Mouse (Mus musculus) midbrain, embryonic 15.5 days (tissue): ENCODE measurements around the gene H3f3b. TPM values are rescaled to one million over a fixed set of nuclear protein-coding genes. Genes with fewer than 3 reads are reported as not detected.

Experiments used
- ATAC-seq: fragments of 200-750 bp; cut with Nextera tagmentation; replicated peaks from 2 replicates; pipeline ENCODE4 v1.8.0; 2017; ENCODE audit warnings: moderate TSS enrichment
- H3K27ac ChIP-seq: fragments of 300-500 bp; sonication (generic); 2 replicates; pipeline ENCODE4 v1.5.1; 2015; ENCODE audit warnings: mild to moderate bottlenecking, inconsistent platforms
- H3K27me3 ChIP-seq: fragments of 300-500 bp; sonication (generic); replicated peaks from 2 replicates; pipeline ENCODE4 v1.6.1; 2015; ENCODE audit warnings: inconsistent platforms
- H3K36me3 ChIP-seq: fragments of 300-500 bp; sonication (generic); replicated peaks from 2 replicates; pipeline ENCODE4 v1.6.1; 2015; ENCODE audit warnings: inconsistent platforms
- H3K4me1 ChIP-seq: fragments of 300-500 bp; sonication (generic); 2 replicates; pipeline ENCODE4 v1.6.1; 2015; ENCODE audit warnings: inconsistent platforms
- H3K4me2 ChIP-seq: fragments of 300-500 bp; sonication (generic); 2 replicates; pipeline ENCODE4 v1.6.1; 2015; ENCODE audit warnings: inconsistent platforms, mild to moderate bottlenecking, moderate library complexity
- H3K4me3 ChIP-seq: fragments of 300-500 bp; sonication (generic); 2 replicates; pipeline ENCODE4 v1.5.1; 2015; ENCODE audit warnings: mild to moderate bottlenecking, inconsistent platforms
- H3K9ac ChIP-seq: fragments of 300-500 bp; sonication (generic); 2 replicates; pipeline ENCODE4 v1.6.1; 2015; ENCODE audit warnings: mild to moderate bottlenecking, inconsistent platforms
- H3K9me3 ChIP-seq: fragments of 300-500 bp; sonication (generic); 2 replicates; pipeline ENCODE4 v1.6.1; 2016; ENCODE audit warnings: inconsistent platforms
- WGBS: fragments of 180-500 bp; shearing (Covaris S2); methylation state at CpG from one replicate; pipeline ENCODE4 v1.1.7; 2015; ENCODE audit warnings: mixed read lengths; 5-methylcytosine and 5-hydroxymethylcytosine counted together
- polyA plus RNA-seq: library from polyadenylated mRNA; unstranded; fragments of >200 nt; fragmentation: Nextera tagmentation; extraction: Ambion mirVana; gene quantifications from 2 replicates; pipeline ENCODE4 v1.2.1, GENCODE M21; 2015

The H3f3b gene
- 2,073 and 2,119 TPM in 2 replicates for polyA plus RNA-seq

- no peak within 1 kb of the TSS for H3K4me3 ChIP-seq
- WGBS: 82% methylated on average over 4 of the region's 4 CpGs
- peaks cover 16% of the 10 kb centered on the region for H3K4me1 ChIP-seq
- no peaks in the 10 kb centered on the region for H3K36me3 ChIP-seq
- H3K4me2 ChIP-seq: no peak within 1 kb of the TSS
- H3K27me3 ChIP-seq: no peaks in the 10 kb centered on the region
- no peak within 1 kb of the TSS for H3K27ac ChIP-seq
- H3K9me3 ChIP-seq: no peaks in the 10 kb centered on the region
- no peak for ATAC-seq
- H3K9ac ChIP-seq: no peak within 1 kb of the TSS
These were observed at the start of gene H3f3b for GRCm38 (mm10) chr11:116027756-116028155. H3f3b (minus strand) TSS chr11:116027962.

DNA sequence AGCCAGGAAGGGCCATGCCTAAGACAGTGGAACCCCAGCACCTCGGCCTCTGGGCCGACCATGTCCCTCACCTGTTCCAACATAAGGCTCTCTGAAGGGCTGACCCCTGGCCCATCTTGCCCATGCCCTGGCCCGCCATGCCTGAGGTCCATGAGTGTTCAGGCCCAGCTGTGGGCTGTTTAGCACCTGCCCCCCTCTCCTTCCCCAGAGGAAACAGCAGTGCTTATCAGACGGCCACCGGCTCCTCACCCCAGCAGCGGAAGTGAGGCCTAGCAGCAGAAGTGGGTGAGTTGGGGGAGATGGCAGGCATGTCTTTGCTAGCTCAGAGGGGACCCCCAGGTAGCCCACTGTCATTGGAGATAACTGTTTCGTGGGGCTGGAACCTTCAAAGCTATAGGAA lies 49.1 kb upstream of the H3f3b start:
- peaks cover 22% of the 10 kb centered on the region for H3K36me3 ChIP-seq
- H3K4me1 ChIP-seq: peaks cover 13% of the 10 kb centered on the region
- no peak for ATAC-seq
- WGBS: 91% methylated on average over 7 of the region's 7 CpGs
- no peak overlapping the region for H3K4me2 ChIP-seq
- no peaks in the 10 kb centered on the region for H3K27me3 ChIP-seq
- H3K4me3 ChIP-seq: no peak overlapping the region
- no peak overlapping the region for H3K27ac ChIP-seq
- H3K9ac ChIP-seq: no peak overlapping the region
- no peaks in the 10 kb centered on the region for H3K9me3 ChIP-seq

DNA sequence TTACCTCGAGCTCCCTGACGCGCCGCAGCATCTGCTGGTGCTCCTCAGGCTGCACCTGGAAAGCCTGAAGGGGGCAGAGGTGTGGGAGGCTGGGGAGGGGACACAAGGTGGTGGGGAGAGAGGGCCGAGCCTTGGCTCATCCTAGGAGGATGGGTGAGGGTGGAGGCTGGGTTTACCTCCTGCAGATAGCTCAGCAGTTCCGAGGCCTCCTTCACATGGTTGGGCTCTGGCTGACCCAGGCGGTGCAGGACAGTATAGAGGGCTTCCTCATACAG lies 48.4 kb upstream of the H3f3b start:
- Histone ChIP-seq H3K4me1 (peaks cover 13% of the 10 kb centered on the region), H3K4me2 (no peak overlapping the region), H3K36me3 (peaks cover 20% of the 10 kb centered on the region), H3K4me3 (no peak overlapping the region), H3K9me3 (no peaks in the 10 kb centered on the region), H3K9ac (no peak overlapping the region), H3K27ac (no peak overlapping the region), H3K27me3 (no peaks in the 10 kb centered on the region)
- no peak for ATAC-seq
- 61% methylated on average over 7 of the region's 7 CpGs for WGBS

DNA sequence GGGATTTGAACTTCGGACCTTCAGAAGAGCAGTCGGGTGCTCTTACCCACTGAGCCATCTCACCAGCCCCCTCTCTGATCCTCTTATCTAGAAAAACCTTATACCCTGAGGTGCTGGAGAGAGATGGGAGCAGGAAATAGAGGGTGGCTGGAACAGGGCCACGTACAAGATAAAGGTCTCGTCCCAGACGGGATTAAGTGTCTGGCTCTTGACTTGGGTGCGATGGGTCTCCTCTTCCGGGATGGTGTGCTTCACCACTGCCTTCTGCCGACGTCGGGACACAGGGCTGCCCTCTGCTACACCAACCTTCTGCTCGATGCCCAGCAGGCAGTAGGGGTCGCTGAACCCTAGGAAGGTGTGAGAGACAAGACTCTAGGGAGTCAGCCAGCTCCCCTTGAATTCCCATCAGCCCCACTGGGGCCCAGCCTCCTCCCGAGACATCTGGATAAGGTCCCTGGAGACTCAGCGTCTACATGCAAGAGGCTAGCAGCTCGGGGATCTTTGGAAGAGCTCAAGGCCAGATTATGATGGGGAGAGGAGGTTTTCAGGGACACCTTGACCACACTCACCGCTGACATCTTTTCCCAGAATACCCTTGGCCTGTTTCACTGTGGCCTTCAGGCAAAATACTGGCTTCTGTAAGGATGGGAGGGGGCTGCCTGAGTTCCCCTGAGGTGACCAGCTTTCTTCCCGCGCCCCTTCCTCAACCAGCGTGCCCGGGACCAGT lies 47.9 kb upstream of the H3f3b start:
- Histone ChIP-seq H3K9me3 (no peaks in the 10 kb centered on the region), H3K27me3 (no peaks in the 10 kb centered on the region), H3K4me2 (no peak overlapping the region), H3K27ac (no peak overlapping the region), H3K9ac (no peak overlapping the region), H3K36me3 (peaks cover 16% of the 10 kb centered on the region), H3K4me3 (no peak overlapping the region), H3K4me1 (peaks cover 13% of the 10 kb centered on the region)
- 52% methylated on average over 20 of the region's 20 CpGs for WGBS
- no peak for ATAC-seq

DNA sequence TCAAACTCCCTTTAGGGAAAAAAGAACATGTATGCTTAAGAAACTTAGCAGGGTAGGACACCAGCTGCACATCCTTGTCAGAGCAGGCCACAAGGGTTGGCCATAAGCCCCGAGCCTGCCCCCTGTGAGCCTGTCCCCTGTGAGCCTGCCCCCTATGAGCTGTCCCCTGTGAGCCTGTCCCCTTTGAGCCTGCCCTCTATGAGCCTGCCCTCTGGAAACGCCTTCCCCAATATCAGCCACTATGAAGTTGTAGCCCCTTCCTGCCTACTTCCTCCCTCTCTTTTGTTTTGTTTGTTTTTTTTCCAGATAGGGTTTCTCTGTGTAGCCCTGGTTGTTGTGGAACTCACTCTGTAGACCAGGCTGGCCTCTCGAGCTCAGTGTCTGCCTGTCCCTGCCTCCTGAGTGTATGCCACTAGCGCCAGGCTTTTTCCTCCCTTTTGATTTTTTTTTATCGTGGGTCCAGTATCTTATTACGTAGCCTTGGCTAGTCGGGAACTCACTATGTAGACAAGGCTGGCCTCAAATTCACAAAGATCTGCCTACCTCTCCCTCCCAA lies 46.8 kb upstream of the H3f3b start:
- Histone ChIP-seq H3K4me3 (no peak overlapping the region), H3K9me3 (no peaks in the 10 kb centered on the region), H3K9ac (no peak overlapping the region), H3K27me3 (no peaks in the 10 kb centered on the region), H3K4me1 (peaks cover 13% of the 10 kb centered on the region), H3K36me3 (peaks cover 6% of the 10 kb centered on the region; the same call in 1 of the 2 replicates), H3K4me2 (no peak overlapping the region), H3K27ac (no peak overlapping the region)
- ATAC-seq: no peak
- WGBS: 64% methylated on average over 7 of the region's 7 CpGs

DNA sequence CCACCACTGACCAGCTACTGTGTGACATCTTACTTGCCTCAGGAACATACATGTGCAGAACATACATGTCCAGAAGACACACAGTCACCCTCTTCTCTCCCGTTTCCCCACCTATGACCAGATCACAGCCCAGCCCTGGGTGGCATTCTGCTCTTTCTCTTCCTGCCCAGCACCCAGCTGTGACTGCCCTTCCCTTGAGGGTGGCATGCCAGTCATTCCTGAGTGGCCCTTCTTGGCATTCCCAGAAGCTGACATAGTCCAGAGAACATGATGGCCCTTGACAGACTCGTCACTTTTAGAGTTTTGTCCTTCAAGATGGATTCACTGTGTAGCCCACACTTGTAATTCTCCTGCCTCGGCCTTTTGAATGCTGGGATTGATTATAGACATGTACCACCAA lies 44.8 kb upstream of the H3f3b start:
- Histone ChIP-seq H3K27me3 (no peaks in the 10 kb centered on the region), H3K4me3 (no peak overlapping the region), H3K9ac (no peak overlapping the region), H3K36me3 (no peaks in the 10 kb centered on the region), H3K27ac (no peak overlapping the region), H3K4me1 (no peaks in the 10 kb centered on the region), H3K4me2 (no peak overlapping the region), H3K9me3 (no peaks in the 10 kb centered on the region)
- 80% methylated on average over 3 of the region's 3 CpGs for WGBS
- ATAC-seq: no peak

GRCm38 (mm10) chr11:116071510-116071909 lies 43.7 kb upstream of the H3f3b start:
- ATAC-seq: no peak
- Histone ChIP-seq H3K36me3 (no peaks in the 10 kb centered on the region), H3K4me3 (no peak overlapping the region)

GRCm38 (mm10) chr11:116065345-116065744 lies 37.6 kb upstream of the H3f3b start:
- H3K36me3 ChIP-seq: peaks cover 4% of the 10 kb centered on the region; the same call in 1 of the 2 replicates
- 89% methylated on average over 12 of the region's 12 CpGs for WGBS
- H3K27me3 ChIP-seq: no peaks in the 10 kb centered on the region
- no peak overlapping the region for H3K4me2 ChIP-seq
- no peaks in the 10 kb centered on the region for H3K9me3 ChIP-seq
- no peak overlapping the region for H3K9ac ChIP-seq
- no peaks in the 10 kb centered on the region for H3K4me1 ChIP-seq
- no peak overlapping the region for H3K27ac ChIP-seq
- no peak for ATAC-seq
- no peak overlapping the region for H3K4me3 ChIP-seq

More at GRCm38 (mm10) chr11:116071510-116071909, 43.7 kb upstream of the H3f3b start:
- 66% methylated on average over 5 of the region's 5 CpGs for WGBS
- Histone ChIP-seq H3K27ac (no peak overlapping the region), H3K27me3 (no peaks in the 10 kb centered on the region), H3K9me3 (no peaks in the 10 kb centered on the region), H3K4me2 (no peak overlapping the region), H3K4me1 (no peaks in the 10 kb centered on the region), H3K9ac (no peak overlapping the region)

- H3K27me3 ChIP-seq: no peaks in the 10 kb centered on the region
- no peak overlapping the region for H3K4me2 ChIP-seq
- H3K27ac ChIP-seq: no peak overlapping the region
- 62% methylated on average over 23 of the region's 23 CpGs for WGBS
- H3K9me3 ChIP-seq: no peaks in the 10 kb centered on the region
- no peak overlapping the region for H3K4me3 ChIP-seq
- peaks cover 13% of the 10 kb centered on the region for H3K36me3 ChIP-seq
- ATAC-seq: no peak
- H3K4me1 ChIP-seq: no peaks in the 10 kb centered on the region
- no peak overlapping the region for H3K9ac ChIP-seq
These were observed 36.6 kb upstream of the H3f3b start for GRCm38 (mm10) chr11:116064187-116064867.

GRCm38 (mm10) chr11:116063562-116063961 lies 35.8 kb upstream of the H3f3b start:
- peaks cover 16% of the 10 kb centered on the region for H3K36me3 ChIP-seq
- no peak overlapping the region for H3K27ac ChIP-seq
- H3K27me3 ChIP-seq: no peaks in the 10 kb centered on the region
- H3K9ac ChIP-seq: no peak overlapping the region
- ATAC-seq: no peak
- 57% methylated on average over 13 of the region's 13 CpGs for WGBS
- H3K4me2 ChIP-seq: no peak overlapping the region
- no peak overlapping the region for H3K4me3 ChIP-seq
- H3K4me1 ChIP-seq: no peaks in the 10 kb centered on the region
- no peaks in the 10 kb centered on the region for H3K9me3 ChIP-seq

- no peak overlapping the region for H3K4me3 ChIP-seq
- ATAC-seq: no peak
- H3K36me3 ChIP-seq: peaks cover 24% of the 10 kb centered on the region
- no peak overlapping the region for H3K27ac ChIP-seq
- H3K9me3 ChIP-seq: no peaks in the 10 kb centered on the region
- H3K27me3 ChIP-seq: no peaks in the 10 kb centered on the region
- H3K9ac ChIP-seq: no peak overlapping the region
- no peak overlapping the region for H3K4me2 ChIP-seq
- 49% methylated on average over 8 of the region's 8 CpGs for WGBS
- H3K4me1 ChIP-seq: no peaks in the 10 kb centered on the region
These were observed 34.8 kb upstream of the H3f3b start for GRCm38 (mm10) chr11:116062521-116062920.

GRCm38 (mm10) chr11:116061641-116062415 lies 34.1 kb upstream of the H3f3b start:
- no peaks in the 10 kb centered on the region for H3K4me1 ChIP-seq
- no peak overlapping the region for H3K4me2 ChIP-seq
- H3K36me3 ChIP-seq: peaks cover 31% of the 10 kb centered on the region
- 93% methylated on average over 13 of the region's 13 CpGs for WGBS
- no peak overlapping the region for H3K4me3 ChIP-seq
- no peak overlapping the region for H3K9ac ChIP-seq
- no peaks in the 10 kb centered on the region for H3K9me3 ChIP-seq
- H3K27ac ChIP-seq: no peak overlapping the region
- H3K27me3 ChIP-seq: no peaks in the 10 kb centered on the region
- no peak; the same call in 1 of the 2 replicates for ATAC-seq
